Mouse (Mus musculus) forebrain, embryonic 14.5 days (tissue): ENCODE measurements at regions not wholly inside any gene's neighbourhood (a gene's known extent, or its start where the extent isn't known, plus 50 kb on each side); places are given as distances from the start of the nearest gene placed in this dataset.

ENCODE experiments used
- ATAC-seq: fragments of 200-750 bp; cut with Nextera tagmentation; 2 replicates; pipeline ENCODE4 v1.8.0; 2017; ENCODE audit warnings: mild to moderate bottlenecking, moderate library complexity
- DNase-seq: peaks from one replicate; pipeline ENCODE4 v3.0.0-alpha.2; 2015; ENCODE audit warnings: low spot score
- H3K27ac ChIP-seq: fragments of 300-500 bp; sonication (generic); 2 replicates; pipeline ENCODE4 v1.5.1; 2014; ENCODE audit warnings: low read depth, mild to moderate bottlenecking, control low read depth, low read length, moderate library complexity
- H3K27me3 ChIP-seq: fragments of 300-500 bp; sonication (generic); replicated peaks from 2 replicates; pipeline ENCODE4 v1.6.1; 2014; ENCODE audit warnings: low read length, control low read depth, mixed read lengths; ENCODE audit not compliant: control insufficient read depth, insufficient read depth
- H3K36me3 ChIP-seq: fragments of 300-500 bp; sonication (generic); 2 replicates; pipeline ENCODE4 v1.6.1; 2014; ENCODE audit warnings: low read length, control low read depth; ENCODE audit not compliant: control insufficient read depth, insufficient read depth
- H3K4me1 ChIP-seq: fragments of 300-500 bp; sonication (generic); 2 replicates; pipeline ENCODE4 v1.6.1; 2014; ENCODE audit warnings: antibody characterized with exemption, low read length, control low read depth; ENCODE audit not compliant: control insufficient read depth, insufficient read depth
- H3K4me2 ChIP-seq: fragments of 300-500 bp; sonication (generic); 2 replicates; pipeline ENCODE4 v1.6.1; 2014; ENCODE audit warnings: mild to moderate bottlenecking, control low read depth, low read length
- H3K4me3 ChIP-seq: fragments of 300-500 bp; sonication (generic); 2 replicates; pipeline ENCODE4 v1.5.1; 2014; ENCODE audit warnings: low read depth, low read length, control low read depth
- H3K9ac ChIP-seq: fragments of 300-500 bp; sonication (generic); 2 replicates; pipeline ENCODE4 v1.6.1; 2014; ENCODE audit warnings: mild to moderate bottlenecking, low read length, control low read depth, moderate library complexity
- H3K9me3 ChIP-seq: fragments of 300-500 bp; sonication (generic); replicated peaks from 2 replicates; pipeline ENCODE4 v1.6.1; 2016; ENCODE audit warnings: low read length, control low read depth, mixed read lengths; ENCODE audit not compliant: control insufficient read depth
- WGBS: fragments of 180-500 bp; shearing (Covaris S2); extraction: QIAGEN DNeasy Blood & Tissue Kit; methylation state at CpG from one replicate; pipeline ENCODE4 v1.1.7; 2014; 5-methylcytosine and 5-hydroxymethylcytosine counted together

- no peak overlapping the region for H3K4me3 ChIP-seq
- H3K9me3 ChIP-seq, result no peaks in the 10 kb centered on the region
- no peak for DNase-seq
- no peaks in the 10 kb centered on the region for H3K36me3 ChIP-seq
- no peak overlapping the region for H3K27ac ChIP-seq
- no peak overlapping the region for H3K4me2 ChIP-seq
- H3K27me3 ChIP-seq, result no peaks in the 10 kb centered on the region
- ATAC-seq, result no peak
- H3K4me1 ChIP-seq, result peaks cover 7% of the 10 kb centered on the region
- WGBS, result 77% methylated on average over 2 of the region's 2 CpGs
- H3K9ac ChIP-seq, result no peak overlapping the region
Observed at GRCm38 (mm10) chr2:11367319-11367718, 186.6 kb downstream of the Pfkfb3 start.

DNA sequence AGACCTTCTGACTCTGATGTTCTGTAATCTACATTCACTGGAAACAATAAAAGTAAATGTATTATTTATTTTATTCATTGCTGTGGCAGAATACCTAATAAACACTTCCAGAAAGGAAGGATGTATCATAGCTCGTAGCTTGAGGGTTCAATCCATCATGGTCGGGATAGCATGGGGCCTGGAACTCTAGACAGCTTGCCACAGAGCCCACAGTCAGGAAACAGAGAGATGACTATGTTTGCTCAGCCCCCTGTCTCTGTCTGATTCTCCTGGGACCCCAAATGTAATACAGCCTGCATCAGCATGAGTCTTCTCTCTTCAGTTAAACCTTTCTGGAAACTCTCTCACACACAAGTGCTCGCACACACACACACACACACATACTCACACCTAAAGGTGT, 188.1 kb downstream of the Pfkfb3 start:
- H3K4me1 ChIP-seq, result peaks cover 7% of the 10 kb centered on the region
- no peak overlapping the region for H3K4me2 ChIP-seq
- no peaks in the 10 kb centered on the region for H3K27me3 ChIP-seq
- WGBS, result 97% methylated on average over 3 of the region's 3 CpGs
- H3K27ac ChIP-seq, result no peak overlapping the region
- DNase-seq, result no peak
- no peaks in the 10 kb centered on the region for H3K9me3 ChIP-seq
- ATAC-seq, result no peak
- no peaks in the 10 kb centered on the region for H3K36me3 ChIP-seq
- H3K9ac ChIP-seq, result no peak overlapping the region
- no peak overlapping the region for H3K4me3 ChIP-seq

DNA sequence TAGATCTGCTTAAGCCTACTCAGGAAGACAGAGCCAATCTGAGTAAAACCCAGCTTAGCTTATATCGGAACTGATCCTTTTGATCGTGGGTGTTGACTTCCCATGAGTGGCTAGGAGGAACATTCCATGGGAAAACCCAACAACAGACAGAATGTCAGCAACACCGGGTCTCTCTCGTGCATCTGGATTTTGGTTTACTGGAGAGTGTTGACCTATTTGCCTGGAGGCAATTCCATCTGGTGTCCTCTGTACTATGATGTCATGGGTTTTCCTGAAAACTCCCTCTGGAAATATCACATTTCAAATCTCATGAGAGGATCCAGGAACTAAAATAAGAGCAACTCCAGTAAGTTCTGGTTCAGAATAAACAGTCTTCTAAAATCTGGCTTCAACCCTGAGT, 188.5 kb downstream of the Pfkfb3 start:
- 93% methylated on average over 4 of the region's 4 CpGs for WGBS
- Histone ChIP-seq H3K4me2 (no peak overlapping the region), H3K4me1 (peaks cover 7% of the 10 kb centered on the region), H3K36me3 (no peaks in the 10 kb centered on the region), H3K9me3 (no peaks in the 10 kb centered on the region), H3K27ac (no peak overlapping the region), H3K9ac (no peak overlapping the region), H3K4me3 (no peak overlapping the region), H3K27me3 (no peaks in the 10 kb centered on the region)
- ATAC-seq (no peak), DNase-seq (no peak)

DNA sequence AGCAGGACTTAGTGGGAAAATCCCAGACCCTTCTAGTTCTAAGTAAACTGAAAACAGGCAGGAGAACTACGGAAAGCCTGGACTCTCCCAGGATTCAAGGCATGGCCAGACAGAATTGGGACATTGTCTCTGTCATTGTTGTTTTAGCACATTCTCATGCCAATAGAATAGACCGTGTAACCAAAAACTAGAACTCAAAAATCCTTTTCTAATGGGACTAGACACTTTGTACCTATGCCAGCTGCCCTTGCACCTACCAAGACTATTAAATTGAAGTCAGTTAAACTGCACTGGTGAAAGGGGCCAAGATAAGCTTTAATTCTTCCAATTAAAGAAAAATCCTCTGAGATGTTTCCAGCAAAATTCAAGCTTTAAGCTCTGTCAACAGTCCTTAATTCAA, 189.8 kb downstream of the Pfkfb3 start:
- Histone ChIP-seq H3K27me3 (no peaks in the 10 kb centered on the region), H3K4me2 (no peak overlapping the region), H3K9me3 (no peaks in the 10 kb centered on the region), H3K27ac (no peak overlapping the region), H3K4me1 (peaks cover 7% of the 10 kb centered on the region), H3K4me3 (no peak overlapping the region), H3K9ac (no peak overlapping the region), H3K36me3 (no peaks in the 10 kb centered on the region)
- DNase-seq (no peak), ATAC-seq (no peak)
- 73% methylated on average over 2 of the region's 2 CpGs for WGBS

DNA sequence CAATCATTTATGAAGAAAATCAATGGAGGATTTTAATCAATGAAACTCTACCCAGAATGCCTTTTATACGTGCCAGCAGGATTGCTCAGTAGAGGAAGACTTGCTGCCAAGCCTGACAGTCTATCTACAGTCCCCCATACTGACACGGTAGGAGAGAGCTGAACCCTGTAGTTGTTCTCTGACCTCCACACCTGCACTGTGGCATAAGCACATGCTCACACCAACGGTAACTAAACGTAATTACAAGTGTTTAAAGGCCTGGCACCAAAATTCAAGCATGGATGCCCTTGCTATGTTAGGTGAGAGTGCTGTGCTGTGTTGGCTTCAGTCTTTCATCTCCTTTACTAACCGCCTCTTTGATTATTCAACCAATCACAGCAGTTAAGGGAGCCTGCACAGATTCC, 190.8 kb downstream of the Pfkfb3 start:
- no peak overlapping the region for H3K4me2 ChIP-seq
- WGBS, result 38% methylated on average over 5 of the region's 5 CpGs
- H3K9ac ChIP-seq, result no peak overlapping the region
- H3K27me3 ChIP-seq, result no peaks in the 10 kb centered on the region
- DNase-seq (peak; percentile 37), ATAC-seq (peak; percentile 76)
- H3K27ac ChIP-seq, result peak overlapping the region; percentile 64; the same call in 1 of the 2 replicates
- H3K36me3 ChIP-seq, result no peaks in the 10 kb centered on the region
- H3K4me3 ChIP-seq, result no peak overlapping the region
- H3K4me1 ChIP-seq, result peaks cover 7% of the 10 kb centered on the region
- H3K9me3 ChIP-seq, result no peaks in the 10 kb centered on the region

- H3K4me3 ChIP-seq, result no peak overlapping the region
- H3K4me2 ChIP-seq, result no peak overlapping the region
- H3K9ac ChIP-seq, result no peak overlapping the region
- DNase-seq, result peak; percentile 87
- H3K36me3 ChIP-seq, result no peaks in the 10 kb centered on the region
- H3K27ac ChIP-seq, result peak overlapping the region; percentile 64; the same call in 1 of the 2 replicates
- no peaks in the 10 kb centered on the region for H3K9me3 ChIP-seq
- WGBS, result 74% methylated on average over 8 of the region's 8 CpGs
- H3K27me3 ChIP-seq, result no peaks in the 10 kb centered on the region
- peak; percentile 97 for ATAC-seq
- peaks cover 7% of the 10 kb centered on the region for H3K4me1 ChIP-seq
Observed at GRCm38 (mm10) chr2:11362205-11362994, 190.5 kb downstream of the Prkcq start.

DNA sequence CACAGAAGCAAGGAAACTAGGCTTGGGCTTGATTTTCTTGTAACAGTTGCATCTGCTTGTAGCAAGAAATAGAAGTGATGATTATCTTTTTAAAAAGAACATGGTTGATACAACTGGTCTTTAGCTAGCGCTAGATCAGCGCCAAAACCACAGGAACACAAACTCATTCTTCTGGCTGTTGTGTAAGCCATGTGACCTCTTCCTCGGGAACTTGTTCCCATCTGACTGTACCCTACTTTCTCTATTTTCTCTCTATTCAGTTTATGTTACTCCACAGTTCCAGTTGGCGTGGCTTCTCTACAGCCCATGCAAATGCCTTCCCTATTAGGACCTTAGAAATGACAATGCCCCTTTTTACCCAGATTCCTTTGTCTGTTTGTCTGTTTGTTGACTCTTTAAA, 187.4 kb downstream of the Prkcq start:
- ATAC-seq, result no peak
- WGBS, result 83% methylated on average over 4 of the region's 4 CpGs

GRCm38 (mm10) chr2:11356714-11357113, 184.8 kb downstream of the Prkcq start:
- 84% methylated on average over 5 of the region's 5 CpGs for WGBS
- Histone ChIP-seq H3K4me3 (no peak overlapping the region), H3K36me3 (no peaks in the 10 kb centered on the region), H3K4me1 (no peaks in the 10 kb centered on the region), H3K27ac (no peak overlapping the region), H3K9ac (no peak overlapping the region), H3K27me3 (no peaks in the 10 kb centered on the region), H3K9me3 (0 out of 2 replicates have a peak, but pooled peaks cover 2% of the 10 kb centered on the region), H3K4me2 (no peak overlapping the region)
- DNase-seq (no peak), ATAC-seq (no peak)

More for the DNA sequence above, 187.4 kb downstream of the Prkcq start:
- no peak overlapping the region for H3K27ac ChIP-seq
- H3K36me3 ChIP-seq, result no peaks in the 10 kb centered on the region
- H3K4me1 ChIP-seq, result peaks cover 7% of the 10 kb centered on the region
- H3K9me3 ChIP-seq, result 0 out of 2 replicates have a peak, but pooled peaks cover 2% of the 10 kb centered on the region
- DNase-seq, result no peak
- no peak overlapping the region for H3K4me2 ChIP-seq
- H3K4me3 ChIP-seq, result no peak overlapping the region
- no peaks in the 10 kb centered on the region for H3K27me3 ChIP-seq
- H3K9ac ChIP-seq, result no peak overlapping the region

DNA sequence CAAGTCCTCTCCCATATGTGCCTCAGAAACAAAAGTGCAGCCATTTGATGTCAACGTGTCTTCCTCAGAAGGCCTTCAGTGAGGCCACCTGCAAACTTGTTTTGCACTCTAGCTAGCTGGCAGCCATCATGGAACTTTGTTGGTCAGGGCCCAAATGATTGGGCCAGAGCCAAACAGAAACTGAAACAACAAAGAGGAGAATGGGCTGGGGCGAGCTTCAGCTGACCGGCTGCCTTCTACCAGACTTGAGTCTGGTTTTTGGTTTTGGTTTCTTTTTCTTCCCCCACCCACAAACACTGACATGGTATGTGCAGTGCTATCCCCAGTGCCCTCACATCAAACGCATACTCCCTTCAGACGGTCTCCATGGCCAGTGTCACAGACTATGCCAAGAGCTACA, 183.7 kb downstream of the Prkcq start:
- no peak overlapping the region for H3K4me2 ChIP-seq

More for the DNA sequence above, 183.7 kb downstream of the Prkcq start:
- 89% methylated on average over 5 of the region's 5 CpGs for WGBS
- Histone ChIP-seq H3K36me3 (no peaks in the 10 kb centered on the region), H3K4me1 (no peaks in the 10 kb centered on the region), H3K9me3 (0 out of 2 replicates have a peak, but pooled peaks cover 2% of the 10 kb centered on the region), H3K27ac (no peak overlapping the region), H3K9ac (no peak overlapping the region), H3K27me3 (no peaks in the 10 kb centered on the region), H3K4me3 (no peak overlapping the region)
- DNase-seq, result no peak
- ATAC-seq, result no peak
